Mouse (Mus musculus) intestine, embryonic 16.5 days (tissue): ENCODE results near the gene Tm9sf3. TPM values are rescaled to one million over a fixed set of nuclear protein-coding genes. Genes with fewer than 3 reads are reported as not detected.

Experiments
- ATAC-seq: fragments of 200-750 bp; cut with Nextera tagmentation; 2 replicates; pipeline ENCODE4 v1.8.0; 2017; ENCODE audit warnings: moderate TSS enrichment, moderate library complexity
- H3K27ac ChIP-seq: fragments of 300-500 bp; sonication (generic); 2 replicates; pipeline ENCODE4 v1.5.1; 2014; ENCODE audit warnings: mild to moderate bottlenecking, low read length
- H3K27me3 ChIP-seq: fragments of 300-500 bp; sonication (generic); replicated peaks from 2 replicates; pipeline ENCODE4 v1.6.1; 2014; ENCODE audit warnings: low read length, control low read depth, mixed read lengths; ENCODE audit not compliant: control insufficient read depth, insufficient read depth
- H3K36me3 ChIP-seq: fragments of 300-500 bp; sonication (generic); 2 replicates; pipeline ENCODE4 v1.6.1; 2014; ENCODE audit warnings: low read length, control low read depth; ENCODE audit not compliant: control insufficient read depth, insufficient read depth
- H3K4me1 ChIP-seq: fragments of 300-500 bp; sonication (generic); 2 replicates; pipeline ENCODE4 v1.6.1; 2014; ENCODE audit warnings: low read length, control low read depth, mixed read lengths; ENCODE audit not compliant: control insufficient read depth, insufficient read depth
- H3K4me2 ChIP-seq: fragments of 300-500 bp; sonication (generic); 2 replicates; pipeline ENCODE4 v1.6.1; 2014; ENCODE audit warnings: low read depth, low read length, control low read depth
- H3K4me3 ChIP-seq: fragments of 300-500 bp; sonication (generic); 2 replicates; pipeline ENCODE4 v1.5.1; 2014; ENCODE audit warnings: mild to moderate bottlenecking, low read length
- H3K9ac ChIP-seq: fragments of 300-500 bp; sonication (generic); 2 replicates; pipeline ENCODE4 v1.6.1; 2014; ENCODE audit warnings: low read depth, low read length
- H3K9me3 ChIP-seq: fragments of 300-500 bp; sonication (generic); 2 replicates; pipeline ENCODE4 v1.6.1; 2016; ENCODE audit warnings: low read length, control low read depth; ENCODE audit not compliant: control insufficient read depth
- WGBS: fragments of 180-500 bp; shearing (Covaris S2); extraction: QIAGEN DNeasy Blood & Tissue Kit; methylation state at CpG from one replicate; pipeline ENCODE4 v1.1.7; 2014; 5-methylcytosine and 5-hydroxymethylcytosine counted together
- polyA plus RNA-seq: library from polyadenylated mRNA; unstranded; fragments of >200 nt; fragmentation: Nextera tagmentation; extraction: Ambion mirVana; gene quantifications from 2 replicates; pipeline ENCODE4 v1.2.1, GENCODE M21; 2015

Gene Tm9sf3
- polyA plus RNA-seq, 1 experiment from 2014 or later: 130 TPM

DNA sequence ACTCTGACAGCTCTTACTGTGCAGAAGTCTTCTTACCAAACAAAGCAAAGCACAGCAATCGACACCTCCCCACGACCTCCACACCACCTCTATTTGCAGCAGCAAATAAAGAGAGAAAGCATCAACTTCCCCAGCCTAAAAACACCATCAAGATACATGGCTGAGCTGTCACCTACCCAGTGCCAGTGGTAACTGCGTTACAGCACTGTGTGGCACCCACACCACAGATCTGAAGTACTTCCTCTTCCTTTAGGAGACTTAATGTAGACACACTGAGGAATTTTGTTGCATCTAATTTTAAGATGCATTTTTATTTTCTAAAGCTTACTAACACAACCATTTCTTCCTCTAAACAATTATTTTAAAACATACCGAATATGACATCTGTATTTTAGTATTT lies 17.5 kb downstream of the Tm9sf3 start:
- no peak overlapping the region for H3K4me2 ChIP-seq
- H3K4me1 ChIP-seq: peaks cover 5% of the 10 kb centered on the region; the same call in 1 of the 2 replicates
- H3K36me3 ChIP-seq: peaks cover 6% of the 10 kb centered on the region; the same call in 1 of the 2 replicates
- no peaks in the 10 kb centered on the region for H3K9me3 ChIP-seq
- WGBS: 85% methylated on average over 4 of the region's 4 CpGs
- no peak overlapping the region for H3K27ac ChIP-seq
- no peak overlapping the region for H3K9ac ChIP-seq
- no peaks in the 10 kb centered on the region for H3K27me3 ChIP-seq
- ATAC-seq: no peak
- no peak overlapping the region for H3K4me3 ChIP-seq

DNA sequence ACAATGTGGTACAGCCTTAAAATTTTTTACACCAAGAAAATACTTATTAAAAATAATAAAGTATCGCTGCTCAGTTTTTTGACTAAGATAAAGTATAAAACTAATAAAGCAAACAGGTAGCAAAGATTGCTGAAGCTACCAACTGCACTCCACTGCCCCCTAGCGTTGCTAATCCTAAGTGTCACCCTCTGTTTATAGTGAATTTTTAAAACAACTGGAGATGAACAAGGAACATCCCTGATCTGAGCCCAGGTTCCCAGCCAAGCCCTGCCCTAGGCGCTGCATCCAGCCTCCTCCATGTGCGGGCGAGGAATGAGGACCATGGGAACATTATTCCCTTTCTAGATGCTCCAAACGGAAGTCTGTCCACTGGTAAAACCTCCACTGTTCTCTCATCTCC lies 19.2 kb downstream of the Tm9sf3 start:
- no peak overlapping the region for H3K4me3 ChIP-seq
- ATAC-seq: no peak
- no peak overlapping the region for H3K4me2 ChIP-seq
- H3K27me3 ChIP-seq: no peaks in the 10 kb centered on the region
- peaks cover 5% of the 10 kb centered on the region; the same call in 1 of the 2 replicates for H3K4me1 ChIP-seq
- no peak overlapping the region for H3K27ac ChIP-seq
- H3K9ac ChIP-seq: no peak overlapping the region
- 73% methylated on average over 6 of the region's 6 CpGs for WGBS
- H3K9me3 ChIP-seq: no peaks in the 10 kb centered on the region
- H3K36me3 ChIP-seq: peaks cover 18% of the 10 kb centered on the region

DNA sequence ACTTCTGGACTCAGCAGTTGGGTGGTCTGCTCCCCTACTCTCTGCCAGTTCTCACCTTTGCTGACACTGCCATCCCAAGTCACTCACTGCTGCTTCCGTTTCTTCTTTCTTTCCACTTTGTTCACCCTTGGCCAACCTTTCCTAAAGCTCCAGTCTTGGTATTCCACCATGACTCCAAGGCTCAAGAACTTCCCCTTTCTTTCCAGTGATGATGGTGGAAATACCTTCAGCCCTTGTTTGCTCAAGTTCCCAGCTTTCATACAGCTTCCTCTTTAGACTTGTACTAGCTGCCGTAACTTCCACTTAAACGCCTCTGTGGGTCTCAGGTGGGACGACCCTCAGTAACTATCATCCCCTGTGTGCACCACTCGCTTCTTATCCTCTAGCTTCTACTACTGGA lies 21.8 kb downstream of the Tm9sf3 start:
- Histone ChIP-seq H3K4me2 (no peak overlapping the region), H3K4me3 (no peak overlapping the region), H3K27ac (no peak overlapping the region), H3K36me3 (peaks cover 24% of the 10 kb centered on the region), H3K4me1 (no peaks in the 10 kb centered on the region), H3K9ac (no peak overlapping the region), H3K9me3 (no peaks in the 10 kb centered on the region), H3K27me3 (no peaks in the 10 kb centered on the region)
- no peak for ATAC-seq
- 93% methylated on average over 5 of the region's 5 CpGs for WGBS

DNA sequence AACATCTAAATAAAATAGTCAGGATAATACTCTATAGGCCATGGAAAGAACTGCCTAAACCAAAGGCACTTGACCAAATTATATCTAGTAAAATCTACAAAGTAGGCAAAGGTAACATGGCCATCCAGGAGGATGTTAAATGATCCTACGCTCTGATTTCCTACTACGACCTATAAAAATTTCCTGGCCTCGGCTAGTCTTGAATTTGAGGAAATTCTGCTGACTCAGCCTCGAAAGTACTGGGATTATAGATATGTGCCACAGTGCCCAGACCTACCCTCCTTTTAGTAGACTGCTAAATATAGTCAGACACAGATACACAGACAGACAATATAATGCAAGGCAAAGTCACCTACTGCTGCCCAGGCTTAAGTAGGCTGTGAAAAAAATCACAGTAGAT lies 30.1 kb downstream of the Tm9sf3 start:
- peaks cover 21% of the 10 kb centered on the region for H3K36me3 ChIP-seq
- ATAC-seq: no peak

DNA sequence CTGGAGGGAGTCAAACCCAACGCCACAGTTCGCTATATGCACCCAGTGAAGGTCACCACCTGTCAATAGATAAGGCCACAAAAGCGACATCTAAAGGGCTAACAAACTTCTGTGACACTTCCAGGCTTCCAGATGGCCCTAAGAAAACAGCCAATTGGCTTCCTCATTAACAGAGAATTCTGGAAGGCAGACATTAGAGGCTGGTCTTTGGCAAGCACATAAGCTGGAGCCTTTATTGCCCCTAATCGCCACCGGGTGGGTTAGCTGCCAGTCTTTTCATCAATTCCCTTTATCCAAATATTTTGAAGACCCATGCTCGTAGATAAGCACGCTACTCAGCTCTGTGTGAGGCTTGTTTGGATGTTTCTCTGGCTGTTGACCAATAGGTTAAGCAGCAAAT lies 55.5 kb downstream of the Tm9sf3 start:
- Histone ChIP-seq H3K27me3 (peaks cover 21% of the 10 kb centered on the region), H3K9ac (no peak overlapping the region)
- 20% methylated on average over 7 of the region's 7 CpGs for WGBS

More for the DNA sequence above, 30.1 kb downstream of the Tm9sf3 start:
- Histone ChIP-seq H3K9me3 (no peaks in the 10 kb centered on the region), H3K9ac (no peak overlapping the region), H3K4me2 (no peak overlapping the region), H3K4me3 (no peak overlapping the region), H3K4me1 (no peaks in the 10 kb centered on the region), H3K27ac (no peak overlapping the region), H3K27me3 (no peaks in the 10 kb centered on the region)
- WGBS: 91% methylated on average over 4 of the region's 4 CpGs

GRCm38 (mm10) chr19:41206811-41207344 lies 56.9 kb downstream of the Tm9sf3 start, which contains the start of gene Tll2:
Gene Tll2 (minus strand): TSS chr19:41206835.
- Histone ChIP-seq H3K36me3 (peaks cover 2% of the 10 kb centered on the region; the same call in 1 of the 2 replicates), H3K4me3 (peak within 1 kb of the TSS; percentile 50), H3K4me2 (peak within 1 kb of the TSS; percentile 92), H3K27ac (no peak within 1 kb of the TSS), H3K9me3 (no peaks in the 10 kb centered on the region), H3K27me3 (peaks cover 21% of the 10 kb centered on the region), H3K4me1 (peaks cover 10% of the 10 kb centered on the region), H3K9ac (peak within 1 kb of the TSS; percentile 50)
- under 1% methylated on average over 32 of the region's 32 CpGs for WGBS
- ATAC-seq: peak; percentile 98

More for the DNA sequence above, 55.5 kb downstream of the Tm9sf3 start:
- peaks cover 10% of the 10 kb centered on the region for H3K4me1 ChIP-seq
- no peak overlapping the region for H3K4me3 ChIP-seq
- H3K27ac ChIP-seq: no peak overlapping the region
- no peak overlapping the region for H3K4me2 ChIP-seq
- H3K9me3 ChIP-seq: no peaks in the 10 kb centered on the region
- no peak for ATAC-seq
- peaks cover 2% of the 10 kb centered on the region; the same call in 1 of the 2 replicates for H3K36me3 ChIP-seq

DNA sequence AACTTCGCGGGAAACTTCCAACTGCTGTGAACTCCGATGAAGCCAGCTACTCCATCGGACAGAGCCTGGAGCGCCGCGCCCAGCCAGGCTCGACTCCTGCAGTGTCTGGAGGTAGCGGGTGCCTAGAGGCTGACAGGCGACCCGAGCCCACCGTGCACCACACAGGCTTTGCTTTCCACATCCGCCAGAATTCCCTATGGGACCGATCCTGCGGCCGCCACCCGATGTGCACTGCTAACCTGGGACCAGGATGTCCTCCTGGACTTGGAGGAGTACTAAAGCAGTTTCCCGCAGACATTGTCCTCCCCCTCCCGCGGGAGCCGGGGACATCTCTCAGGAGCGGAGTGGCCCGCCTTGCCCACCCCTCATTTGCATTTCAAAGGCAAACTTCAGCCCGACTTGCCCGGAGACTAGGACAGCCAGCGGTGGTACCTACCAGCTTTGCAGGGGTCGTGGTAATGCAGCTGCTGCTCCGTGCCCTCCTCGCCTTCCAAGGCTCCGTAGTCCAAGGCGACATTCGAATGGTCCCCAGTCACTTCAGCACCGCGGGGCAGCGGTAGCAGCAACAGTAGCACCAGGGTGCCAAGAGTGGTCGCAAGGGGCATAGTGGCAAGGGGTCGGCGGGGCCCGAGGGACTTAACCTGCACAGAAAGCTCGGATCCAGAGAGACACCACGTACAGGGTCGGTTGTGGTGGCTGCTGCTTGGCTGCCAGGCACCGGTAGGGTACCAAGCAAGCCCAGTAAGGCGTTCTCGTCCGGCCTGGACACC lies 57.6 kb downstream of the Tm9sf3 start:
- no peak overlapping the region for H3K27ac ChIP-seq
- peak overlapping the region; percentile 50 for H3K4me3 ChIP-seq
- peaks cover 21% of the 10 kb centered on the region for H3K27me3 ChIP-seq
- no peaks in the 10 kb centered on the region for H3K9me3 ChIP-seq
- 0 out of 2 replicates have a peak, but pooled peaks have one; percentile 10 for ATAC-seq
- H3K4me1 ChIP-seq: peaks cover 10% of the 10 kb centered on the region
- under 1% methylated on average over 46 of the region's 46 CpGs for WGBS
- peak overlapping the region; percentile 92 for H3K4me2 ChIP-seq
- H3K9ac ChIP-seq: peak overlapping the region; percentile 50
- peaks cover 2% of the 10 kb centered on the region; the same call in 1 of the 2 replicates for H3K36me3 ChIP-seq

DNA sequence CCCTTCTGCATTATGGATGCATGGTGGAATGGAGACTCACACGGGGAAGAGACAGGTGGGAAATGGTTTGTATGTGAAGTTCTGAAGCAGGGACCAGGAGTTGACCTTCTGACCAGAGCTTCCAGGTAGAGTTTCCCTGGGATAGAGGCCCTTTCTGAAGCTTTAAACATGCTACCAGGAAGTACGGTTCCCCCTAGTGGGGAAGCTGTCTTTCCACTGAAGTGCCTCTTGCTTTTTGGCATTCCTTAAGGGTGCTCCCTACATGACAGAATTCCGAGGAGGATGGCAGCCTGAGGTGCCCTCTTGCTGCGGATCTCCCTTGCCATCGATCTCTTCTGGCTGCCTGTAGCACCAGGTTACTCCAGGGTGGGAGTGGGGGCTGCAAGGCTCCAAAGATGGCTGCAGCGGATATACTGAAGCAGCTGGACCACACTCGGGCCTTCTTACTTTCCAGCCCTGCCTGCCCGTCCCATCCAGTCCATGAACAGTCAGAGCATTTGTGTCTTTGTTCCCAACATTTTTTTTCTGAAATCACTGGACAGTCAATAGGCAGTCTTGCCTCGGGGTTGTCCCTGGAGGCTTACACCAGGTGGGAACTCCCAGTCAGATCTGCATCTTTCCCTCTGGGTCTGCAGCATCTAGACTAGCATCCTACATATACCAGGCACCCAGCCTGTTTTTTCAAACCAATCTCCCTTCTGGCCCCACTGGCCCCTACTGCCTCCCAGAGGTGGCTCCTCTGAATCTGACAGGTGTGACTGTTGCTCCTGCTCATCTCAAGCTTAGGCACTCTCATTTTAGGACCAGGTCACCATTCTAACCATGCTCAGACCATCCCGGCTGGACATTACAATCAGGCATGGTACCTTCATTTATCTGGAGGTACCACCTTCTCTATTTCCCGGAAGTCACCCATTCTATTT lies 59.4 kb downstream of the Tm9sf3 start:
- Histone ChIP-seq H3K4me2 (no peak overlapping the region), H3K9ac (no peak overlapping the region), H3K4me1 (peaks cover 10% of the 10 kb centered on the region), H3K9me3 (no peaks in the 10 kb centered on the region), H3K36me3 (no peaks in the 10 kb centered on the region), H3K27me3 (peaks cover 21% of the 10 kb centered on the region), H3K27ac (no peak overlapping the region), H3K4me3 (no peak overlapping the region)
- ATAC-seq: no peak
- 69% methylated on average over 11 of the region's 11 CpGs for WGBS

DNA sequence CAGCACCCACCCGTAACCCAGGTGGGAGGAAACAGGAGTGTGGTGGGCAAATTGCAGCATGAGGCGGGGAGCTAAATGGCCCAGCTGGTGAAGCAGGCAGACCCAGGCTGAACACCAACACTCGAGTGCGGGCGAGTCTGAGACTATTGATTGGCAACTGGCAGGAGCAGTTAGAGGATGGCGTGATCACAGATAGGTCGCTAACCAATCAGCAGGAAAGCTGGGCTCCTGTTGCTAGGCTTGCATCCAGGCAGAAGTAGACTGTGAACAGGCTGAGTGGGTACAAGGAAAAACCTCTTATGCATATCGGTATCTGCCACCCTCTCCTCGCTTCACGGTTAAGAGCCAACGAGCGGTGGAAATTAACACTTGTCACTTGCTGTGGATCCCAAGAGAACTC lies 66.2 kb downstream of the Tm9sf3 start:
- Histone ChIP-seq H3K4me1 (no peaks in the 10 kb centered on the region), H3K4me2 (no peak overlapping the region), H3K9me3 (no peaks in the 10 kb centered on the region), H3K27me3 (no peaks in the 10 kb centered on the region), H3K27ac (no peak overlapping the region), H3K4me3 (no peak overlapping the region), H3K36me3 (no peaks in the 10 kb centered on the region), H3K9ac (no peak overlapping the region)
- WGBS: 82% methylated on average over 12 of the region's 12 CpGs
- no peak for ATAC-seq
